Mouse (Mus musculus) small intestine, adult 2 months (tissue): ENCODE measurements around the gene Grm8.

ENCODE experiments used
- CTCF ChIP-seq: fragments of 200-500 bp; IDR thresholded peaks from 2 replicates; pipeline ENCODE4 v1.5.1; 2012; ENCODE audit warnings: low read depth, mild to moderate bottlenecking, control low read depth, inconsistent platforms, low read length, moderate library complexity, mixed read lengths; ENCODE audit not compliant: insufficient replicate concordance, insufficient read length; ENCODE audit errors: extremely low read depth
- POLR2A ChIP-seq: fragments of 200-500 bp; IDR thresholded peaks from 2 replicates; pipeline ENCODE4 v1.6.1; 2012; ENCODE audit warnings: low read depth, mild to moderate bottlenecking, control low read depth, inconsistent platforms, low read length, moderate library complexity

DNA sequence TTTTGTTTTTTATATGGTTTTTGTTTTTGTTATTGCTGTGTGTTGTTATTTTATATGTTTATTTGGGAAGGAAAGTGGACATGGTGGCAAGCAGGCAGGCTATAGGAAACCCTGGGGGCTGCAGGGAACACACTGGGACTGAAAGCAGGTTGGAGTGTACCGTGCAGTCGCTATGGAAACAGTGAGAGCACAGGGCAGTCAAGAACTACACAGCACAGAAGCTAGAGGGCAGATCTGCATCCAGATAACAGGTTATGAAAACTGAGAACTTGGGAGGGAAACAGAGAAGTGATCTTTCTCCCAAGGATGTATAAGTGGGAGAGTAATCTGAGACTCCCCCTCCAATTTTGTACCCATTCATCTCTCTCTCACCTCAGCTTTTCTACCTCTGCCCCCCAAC lies 7.4 kb upstream of the Grm8 start:
- TF ChIP-seq CTCF: no peak
- TF ChIP-seq POLR2A: no peak
